Mouse (Mus musculus): Measurements from ENCODE around the gene Cks2. TPM values are rescaled to one million over a fixed set of nuclear protein-coding genes. Genes with fewer than 3 reads are reported as not detected.
"Not testable (repeated sequence)": the region's sequence is repeated elsewhere in the genome, so short reads cannot be mapped to it uniquely, and the experiment has no call there.

Cks2 gene
- polyA plus RNA-seq, 1 experiment from 2014 or later = 247 TPM

DNA sequence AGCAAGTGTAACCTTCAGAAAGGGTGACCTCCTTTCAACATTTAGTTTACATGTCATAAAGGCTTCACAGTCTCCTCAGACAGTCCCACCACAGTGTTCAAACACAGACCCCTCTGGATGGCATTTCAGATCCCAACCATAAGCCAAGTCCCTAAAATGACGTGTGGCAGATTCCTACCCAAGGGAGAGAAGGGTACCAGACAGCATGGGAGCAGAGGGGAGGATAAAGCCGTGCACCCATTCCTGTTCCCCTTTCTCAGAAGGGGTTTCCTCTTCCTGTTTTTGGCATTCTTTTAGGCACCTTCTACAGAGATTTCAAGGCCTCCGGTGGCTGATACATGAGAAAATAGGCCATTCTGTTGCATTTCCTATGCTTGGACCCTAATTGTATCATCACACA is 13.1 kb downstream of the Cks2 start:
- Histone ChIP-seq H3K4me3 (no peak overlapping the region), H3K36me3 (peaks cover 93% of the 10 kb centered on the region), H3K27me3 (no peaks in the 10 kb centered on the region), H3K9ac (no peak overlapping the region), H3K9me3 (no peaks in the 10 kb centered on the region), H3K27ac (no peak overlapping the region), H3K4me2 (no peak overlapping the region), H3K4me1 (no peaks in the 10 kb centered on the region)
- WGBS = 93% methylated on average over 3 of the region's 3 CpGs
- no peak for ATAC-seq (ENCODE audit: insufficient number of reproducible peaks, low FRiP score, low TSS enrichment, low read depth)

GRCm38 (mm10) chr13:51659573-51659972 is 14.5 kb downstream of the Cks2 start:
- no peak for ATAC-seq (ENCODE audit: insufficient number of reproducible peaks, low FRiP score, low TSS enrichment, low read depth)
- Histone ChIP-seq H3K9me3 (no peaks in the 10 kb centered on the region), H3K27me3 (no peaks in the 10 kb centered on the region), H3K4me2 (no peak overlapping the region), H3K27ac (no peak overlapping the region), H3K4me1 (no peaks in the 10 kb centered on the region), H3K4me3 (no peak overlapping the region), H3K9ac (no peak overlapping the region), H3K36me3 (peaks cover 93% of the 10 kb centered on the region)
- 93% methylated on average over 7 of the region's 7 CpGs for WGBS

GRCm38 (mm10) chr13:51663561-51663960 is 18.5 kb downstream of the Cks2 start:
- H3K27ac ChIP-seq = no peak overlapping the region
- peaks cover 92% of the 10 kb centered on the region for H3K36me3 ChIP-seq
- H3K27me3 ChIP-seq = no peaks in the 10 kb centered on the region
- H3K4me1 ChIP-seq = no peaks in the 10 kb centered on the region
- H3K9me3 ChIP-seq = no peaks in the 10 kb centered on the region
- H3K9ac ChIP-seq = no peak overlapping the region
- ATAC-seq (ENCODE audit: insufficient number of reproducible peaks, low FRiP score, low TSS enrichment, low read depth) = no peak
- H3K4me3 ChIP-seq = no peak overlapping the region
- no peak overlapping the region for H3K4me2 ChIP-seq
- WGBS = 95% methylated on average over 2 of the region's 2 CpGs

- H3K9ac ChIP-seq; H3K27me3 ChIP-seq; H3K4me3 ChIP-seq; ATAC-seq (ENCODE audit: insufficient number of reproducible peaks, low FRiP score, low TSS enrichment, low read depth); H3K4me2 ChIP-seq; H3K4me1 ChIP-seq; H3K9me3 ChIP-seq; H3K27ac ChIP-seq: not testable (repeated sequence)
- WGBS = 80% methylated on average over 12 of the region's 12 CpGs
- H3K36me3 ChIP-seq = peaks cover 81% of the 10 kb centered on the region
Observed at GRCm38 (mm10) chr13:51668195-51668594, 23.2 kb downstream of the Cks2 start.

GRCm38 (mm10) chr13:51676641-51677040 is 31.6 kb downstream of the Cks2 start:
- H3K9me3 ChIP-seq = no peaks in the 10 kb centered on the region
- WGBS = 62% methylated on average over 4 of the region's 4 CpGs
- H3K36me3 ChIP-seq = peaks cover 91% of the 10 kb centered on the region
- H3K4me2 ChIP-seq = no peak overlapping the region
- H3K4me1 ChIP-seq = no peaks in the 10 kb centered on the region
- no peak overlapping the region for H3K9ac ChIP-seq
- no peak for ATAC-seq (ENCODE audit: insufficient number of reproducible peaks, low FRiP score, low TSS enrichment, low read depth)
- no peak overlapping the region for H3K4me3 ChIP-seq
- no peaks in the 10 kb centered on the region for H3K27me3 ChIP-seq
- no peak overlapping the region for H3K27ac ChIP-seq

DNA sequence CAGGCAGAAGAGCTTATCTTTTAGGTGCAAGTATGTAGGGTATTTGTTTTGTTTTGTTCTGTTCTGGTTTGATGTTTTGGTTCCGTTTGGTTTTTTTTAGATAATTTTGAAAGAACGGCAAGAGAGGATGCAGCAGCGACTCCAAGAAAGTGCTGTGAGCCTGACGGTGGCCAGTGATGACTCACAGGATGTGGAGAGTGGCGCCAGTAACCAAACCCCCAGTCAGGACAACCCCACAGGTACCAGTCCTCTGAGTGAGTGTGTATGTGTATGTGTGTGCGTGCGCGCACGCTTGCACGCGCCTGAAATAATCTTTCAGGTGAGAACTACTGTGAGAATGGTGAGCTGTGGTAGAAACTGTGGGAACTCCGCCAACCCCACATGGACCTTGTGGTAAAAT is 32.0 kb downstream of the Cks2 start:
- Histone ChIP-seq H3K4me3 (no peak overlapping the region), H3K9me3 (no peaks in the 10 kb centered on the region), H3K36me3 (peaks cover 91% of the 10 kb centered on the region), H3K27ac (no peak overlapping the region), H3K9ac (no peak overlapping the region), H3K4me1 (no peaks in the 10 kb centered on the region), H3K27me3 (no peaks in the 10 kb centered on the region), H3K4me2 (no peak overlapping the region)
- WGBS = 96% methylated on average over 12 of the region's 12 CpGs
- ATAC-seq (ENCODE audit: insufficient number of reproducible peaks, low FRiP score, low TSS enrichment, low read depth) = no peak

DNA sequence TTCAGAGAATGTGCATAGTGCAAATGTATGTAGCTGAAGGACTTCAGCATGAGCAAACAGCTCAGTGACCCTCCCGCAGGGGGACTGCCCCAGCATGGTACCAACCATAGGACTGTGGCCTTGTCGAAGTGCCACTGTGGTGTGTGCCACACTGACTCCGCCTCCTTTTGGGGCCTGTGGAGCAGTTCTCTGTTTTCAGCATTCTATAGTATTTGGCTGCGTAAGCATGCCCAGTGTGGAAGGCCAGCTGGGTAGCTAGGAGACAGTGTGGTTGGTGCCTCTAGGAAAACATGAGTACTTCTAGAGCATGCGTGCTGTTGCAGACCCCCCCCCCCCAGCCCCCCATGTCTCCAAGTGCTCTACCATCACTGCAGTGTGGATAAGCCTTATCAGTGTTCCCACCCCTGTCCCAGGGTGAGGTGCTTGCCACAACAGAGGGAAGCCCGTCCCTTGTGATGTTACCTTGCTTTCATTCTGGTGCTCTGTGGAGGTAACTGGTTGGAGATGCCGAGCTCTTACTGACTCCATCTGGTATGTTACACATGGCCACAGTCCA is 32.7 kb downstream of the Cks2 start:
- Histone ChIP-seq H3K4me1 (no peaks in the 10 kb centered on the region), H3K27me3 (no peaks in the 10 kb centered on the region), H3K9me3 (no peaks in the 10 kb centered on the region), H3K4me2 (no peak overlapping the region), H3K27ac (no peak overlapping the region), H3K9ac (no peak overlapping the region), H3K4me3 (no peak overlapping the region), H3K36me3 (peaks cover 98% of the 10 kb centered on the region)
- ATAC-seq (ENCODE audit: insufficient number of reproducible peaks, low FRiP score, low TSS enrichment, low read depth) = no peak
- WGBS = 91% methylated on average over 7 of the region's 7 CpGs

- WGBS = 84% methylated on average over 6 of the region's 6 CpGs
Observed at GRCm38 (mm10) chr13:51678687-51679086, 33.7 kb downstream of the Cks2 start.

DNA sequence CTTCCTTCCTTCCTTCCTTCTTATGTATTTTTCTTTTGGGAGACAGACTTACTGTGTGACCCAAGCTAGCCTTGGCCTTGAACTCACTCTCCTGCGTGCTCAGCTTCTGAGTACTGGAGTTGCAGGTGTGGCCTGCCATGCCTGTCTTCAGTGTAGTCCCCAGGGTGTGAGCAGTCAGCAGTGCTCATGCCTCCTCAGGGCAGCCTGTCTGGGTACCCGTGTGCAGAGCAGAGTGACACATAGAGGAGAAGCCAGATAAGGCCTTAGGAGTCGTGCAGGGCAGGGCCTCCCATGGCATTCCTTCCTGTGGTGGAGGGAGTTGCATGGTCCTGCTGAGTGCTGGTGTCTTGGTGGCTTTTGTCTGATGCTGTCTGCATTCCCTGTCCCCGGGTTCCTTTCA is 34.3 kb downstream of the Cks2 start:
- 81% methylated on average over 4 of the region's 4 CpGs for WGBS
- H3K4me2 ChIP-seq = no peak overlapping the region

More at GRCm38 (mm10) chr13:51678687-51679086, 33.7 kb downstream of the Cks2 start:
- Histone ChIP-seq H3K9me3 (no peaks in the 10 kb centered on the region; the same call in 1 of the 2 replicates), H3K4me3 (no peak overlapping the region), H3K9ac (no peak overlapping the region), H3K4me1 (no peaks in the 10 kb centered on the region), H3K4me2 (no peak overlapping the region), H3K27me3 (no peaks in the 10 kb centered on the region), H3K27ac (no peak overlapping the region), H3K36me3 (peaks cover 100% of the 10 kb centered on the region)
- ATAC-seq (ENCODE audit: insufficient number of reproducible peaks, low FRiP score, low TSS enrichment, low read depth) = no peak

DNA sequence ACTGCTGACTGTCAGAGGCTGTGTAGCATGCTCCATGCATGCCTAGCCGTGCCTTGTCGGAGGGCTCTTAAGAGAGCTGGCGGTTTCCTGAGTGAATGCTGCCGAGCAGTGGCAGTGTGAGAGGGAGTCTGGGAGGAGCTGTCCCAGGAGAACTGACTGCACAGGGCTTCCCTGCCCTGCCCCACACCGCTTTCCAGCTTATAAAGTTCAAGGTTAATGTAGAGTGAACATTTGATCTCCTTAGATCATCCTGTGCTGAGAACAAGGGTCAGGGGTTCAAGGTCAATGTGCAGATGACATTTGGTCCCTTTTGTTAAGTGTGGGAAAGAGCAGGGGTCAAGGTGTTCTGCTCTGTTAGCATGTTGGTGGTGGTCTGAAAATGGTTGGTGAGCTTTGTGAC is 36.0 kb downstream of the Cks2 start:
- Histone ChIP-seq H3K36me3 (peaks cover 98% of the 10 kb centered on the region), H3K4me1 (no peaks in the 10 kb centered on the region; the same call in 1 of the 2 replicates), H3K4me3 (no peak overlapping the region), H3K9me3 (no peaks in the 10 kb centered on the region; the same call in 1 of the 2 replicates), H3K9ac (no peak overlapping the region), H3K27ac (no peak overlapping the region), H3K27me3 (no peaks in the 10 kb centered on the region), H3K4me2 (no peak overlapping the region)
- ATAC-seq (ENCODE audit: insufficient number of reproducible peaks, low FRiP score, low TSS enrichment, low read depth) = no peak
- 86% methylated on average over 5 of the region's 5 CpGs for WGBS

More for the DNA sequence above, 34.3 kb downstream of the Cks2 start:
- ATAC-seq (ENCODE audit: insufficient number of reproducible peaks, low FRiP score, low TSS enrichment, low read depth) = no peak
- no peaks in the 10 kb centered on the region for H3K4me1 ChIP-seq
- H3K9me3 ChIP-seq = no peaks in the 10 kb centered on the region; the same call in 1 of the 2 replicates
- no peaks in the 10 kb centered on the region for H3K27me3 ChIP-seq
- H3K27ac ChIP-seq = no peak overlapping the region
- H3K4me3 ChIP-seq = no peak overlapping the region
- no peak overlapping the region for H3K9ac ChIP-seq
- H3K36me3 ChIP-seq = peaks cover 98% of the 10 kb centered on the region

DNA sequence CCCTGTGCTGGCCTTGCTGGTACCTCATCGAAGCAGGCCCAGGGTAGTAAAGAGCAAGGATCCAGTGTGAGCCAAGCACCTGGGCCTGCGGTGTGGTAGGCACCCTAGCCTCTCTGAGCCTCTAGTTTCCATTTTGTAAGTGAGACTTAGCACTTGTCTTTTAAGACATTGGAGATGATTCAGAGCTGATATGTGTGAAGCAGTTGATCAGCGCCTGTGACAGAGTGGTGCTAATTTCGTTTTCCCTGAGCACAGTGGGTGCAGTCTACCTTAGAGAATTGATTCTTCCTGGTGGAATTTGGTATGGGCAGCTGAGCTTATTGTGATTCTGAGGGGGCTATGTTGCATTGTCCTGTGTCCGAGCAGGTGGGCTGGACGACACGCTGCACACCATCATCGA is 36.6 kb downstream of the Cks2 start:
- Histone ChIP-seq H3K9me3 (no peaks in the 10 kb centered on the region; the same call in 1 of the 2 replicates), H3K4me3 (no peak overlapping the region), H3K4me2 (no peak overlapping the region), H3K27me3 (no peaks in the 10 kb centered on the region), H3K27ac (no peak overlapping the region), H3K36me3 (peaks cover 96% of the 10 kb centered on the region), H3K9ac (no peak overlapping the region), H3K4me1 (no peaks in the 10 kb centered on the region; the same call in 1 of the 2 replicates)
- ATAC-seq (ENCODE audit: insufficient number of reproducible peaks, low FRiP score, low TSS enrichment, low read depth) = no peak
- WGBS = 93% methylated on average over 8 of the region's 8 CpGs

- Histone ChIP-seq H3K4me1 (no peaks in the 10 kb centered on the region; the same call in 1 of the 2 replicates), H3K4me3 (no peak overlapping the region), H3K27ac (peak overlapping the region; percentile 55; the same call in 1 of the 2 replicates), H3K9me3 (no peaks in the 10 kb centered on the region; the same call in 1 of the 2 replicates), H3K36me3 (peaks cover 82% of the 10 kb centered on the region), H3K4me2 (no peak overlapping the region), H3K9ac (no peak overlapping the region), H3K27me3 (no peaks in the 10 kb centered on the region)
- no peak for ATAC-seq (ENCODE audit: insufficient number of reproducible peaks, low FRiP score, low TSS enrichment, low read depth)
- WGBS = 77% methylated on average over 7 of the region's 7 CpGs
Observed at GRCm38 (mm10) chr13:51685290-51685966, 40.4 kb downstream of the Cks2 start.

All from limb, embryonic 15.5 days (tissue).